Mouse (Mus musculus): ENCODE measurements around the gene Zfp358. TPM values are rescaled to one million over a fixed set of nuclear protein-coding genes. Genes with fewer than 3 reads are reported as not detected.

Zfp358 gene
- polyA plus RNA-seq, 1 experiment from 2014 or later = 39.0 TPM

Other genes with a start within 250 kb of the Zfp358 start
- 34.9 and 37.9 TPM in 2 replicates for gene Insr, start 213.5 kb upstream of the Zfp358 start, polyA plus RNA-seq (2014; fragmentation: Nextera tagmentation; extraction: Ambion mirVana)
- gene A430078G23Rik, start 139.7 kb upstream of the Zfp358 start, polyA plus RNA-seq (2014; fragmentation: Nextera tagmentation; extraction: Ambion mirVana) = not detected in 2 replicates
- 8.2 TPM in 2 replicates for gene Arhgef18, start 100.1 kb upstream of the Zfp358 start, polyA plus RNA-seq (2014; fragmentation: Nextera tagmentation; extraction: Ambion mirVana)
- 2.9 and 3.8 TPM in 2 replicates for gene Pex11g, start 25.5 kb upstream of the Zfp358 start, polyA plus RNA-seq (2014; fragmentation: Nextera tagmentation; extraction: Ambion mirVana)
- 0.13 TPM in 1 of 2 replicates, not detected in the other for gene Tex45, start 22.3 kb upstream of the Zfp358 start, polyA plus RNA-seq (2014; fragmentation: Nextera tagmentation; extraction: Ambion mirVana)
- 44.1 and 46.5 TPM in 2 replicates for gene Mcoln1, start 7.3 kb downstream of the Zfp358 start, polyA plus RNA-seq (2014; fragmentation: Nextera tagmentation; extraction: Ambion mirVana)
- 13.4 and 15.7 TPM in 2 replicates for gene Pnpla6, start 22.2 kb downstream of the Zfp358 start, polyA plus RNA-seq (2014; fragmentation: Nextera tagmentation; extraction: Ambion mirVana)
- 3.9 and 4.1 TPM in 2 replicates for gene C330021F23Rik, start 74.9 kb downstream of the Zfp358 start, polyA plus RNA-seq (2014; fragmentation: Nextera tagmentation; extraction: Ambion mirVana)
- 6.0 and 7.4 TPM in 2 replicates for gene Camsap3, start 94.2 kb downstream of the Zfp358 start, polyA plus RNA-seq (2014; fragmentation: Nextera tagmentation; extraction: Ambion mirVana)
- gene Xab2, start 128.2 kb downstream of the Zfp358 start, polyA plus RNA-seq (2014; fragmentation: Nextera tagmentation; extraction: Ambion mirVana) = 61.3 and 68.1 TPM in 2 replicates
- gene Pet100, start 128.4 kb downstream of the Zfp358 start, polyA plus RNA-seq (2014; fragmentation: Nextera tagmentation; extraction: Ambion mirVana) = 106 and 107 TPM in 2 replicates
- 2.6 and 4.5 TPM in 2 replicates for gene Pcp2, start 132.4 kb downstream of the Zfp358 start, polyA plus RNA-seq (2014; fragmentation: Nextera tagmentation; extraction: Ambion mirVana)
- 20.3 and 27.9 TPM in 2 replicates for gene Stxbp2, start 137.8 kb downstream of the Zfp358 start, polyA plus RNA-seq (2014; fragmentation: Nextera tagmentation; extraction: Ambion mirVana)
- gene Retn, start 162.6 kb downstream of the Zfp358 start, polyA plus RNA-seq (2014; fragmentation: Nextera tagmentation; extraction: Ambion mirVana) = not detected in 2 replicates
- gene Mcemp1, start 172.6 kb downstream of the Zfp358 start, polyA plus RNA-seq (2014; fragmentation: Nextera tagmentation; extraction: Ambion mirVana) = 0.09 TPM in 1 of 2 replicates, not detected in the other
- gene Fcor, start 179.2 kb downstream of the Zfp358 start, polyA plus RNA-seq (2014; fragmentation: Nextera tagmentation; extraction: Ambion mirVana) = 11.0 and 14.1 TPM in 2 replicates
- gene Trappc5, start 183.2 kb downstream of the Zfp358 start, polyA plus RNA-seq (2014; fragmentation: Nextera tagmentation; extraction: Ambion mirVana) = 31.9 and 36.5 TPM in 2 replicates
- 0.24 TPM in 1 of 2 replicates, not detected in the other for gene Fcer2a, start 201.0 kb downstream of the Zfp358 start, polyA plus RNA-seq (2014; fragmentation: Nextera tagmentation; extraction: Ambion mirVana)
- 0.16 TPM in 1 of 2 replicates, not detected in the other for gene Clec4g, start 227.5 kb downstream of the Zfp358 start, polyA plus RNA-seq (2014; fragmentation: Nextera tagmentation; extraction: Ambion mirVana)